Mouse (Mus musculus): ENCODE results near the gene Cplx3. TPM values are rescaled to one million over a fixed set of nuclear protein-coding genes. Genes with fewer than 3 reads are reported as not detected.
A peak's percentile ranks its signal among the peaks of the same experiment; 100 is the strongest.

Gene Cplx3
- polyA plus RNA-seq, 1 experiment from 2014 or later: not detected

DNA sequence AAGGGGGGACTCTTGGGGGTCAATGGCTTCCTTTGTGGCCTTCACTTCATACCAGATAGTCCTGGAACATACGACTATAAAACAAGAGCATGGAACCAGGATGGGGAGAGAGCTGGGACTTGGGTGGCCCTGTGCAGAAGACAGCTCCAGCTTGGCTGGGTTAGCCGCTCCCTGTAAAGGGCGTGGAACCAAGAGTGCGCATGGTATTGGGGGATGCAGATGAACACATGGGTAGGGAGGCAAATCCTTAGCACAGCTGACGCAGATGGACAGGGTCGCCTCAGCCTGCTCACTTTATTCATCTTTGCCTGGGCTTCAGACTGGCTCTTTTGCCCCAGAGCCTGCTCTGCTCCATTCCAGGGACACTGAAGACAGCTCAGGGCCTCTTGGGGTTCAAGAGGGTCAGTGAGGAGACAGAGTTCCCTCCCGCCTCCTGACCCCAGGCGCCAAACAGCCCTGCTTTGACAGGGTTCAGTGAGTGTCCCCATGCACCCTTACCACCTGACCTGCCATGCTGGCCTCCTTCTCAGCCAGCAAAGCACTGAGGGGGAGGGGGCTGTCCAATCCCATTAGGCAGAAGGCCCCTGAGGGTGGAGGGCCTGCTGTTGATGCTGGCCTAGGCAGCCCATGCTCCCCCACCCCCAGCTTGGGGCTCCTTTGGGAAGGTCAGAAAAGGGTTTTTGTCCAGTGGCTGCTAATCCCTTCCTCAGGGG, 7.1 kb downstream of the Cplx3 start:
- H3K9ac ChIP-seq: no peak overlapping the region
- peaks cover 54% of the 10 kb centered on the region for H3K4me1 ChIP-seq
- 63% methylated on average over 8 of the region's 8 CpGs for WGBS
- no peak for ATAC-seq (ENCODE audit: extremely low read depth, insufficient number of reproducible peaks, low FRiP score, low TSS enrichment)
- H3K36me3 ChIP-seq: peaks cover 24% of the 10 kb centered on the region
- peaks cover 5% of the 10 kb centered on the region; the same call in 1 of the 2 replicates for H3K27me3 ChIP-seq (replicated peaks)
- no peaks in the 10 kb centered on the region for H3K9me3 ChIP-seq
- H3K4me2 ChIP-seq: no peak overlapping the region
- H3K4me3 ChIP-seq: no peak overlapping the region
- H3K27ac ChIP-seq (replicated peaks): no peak overlapping the region

DNA sequence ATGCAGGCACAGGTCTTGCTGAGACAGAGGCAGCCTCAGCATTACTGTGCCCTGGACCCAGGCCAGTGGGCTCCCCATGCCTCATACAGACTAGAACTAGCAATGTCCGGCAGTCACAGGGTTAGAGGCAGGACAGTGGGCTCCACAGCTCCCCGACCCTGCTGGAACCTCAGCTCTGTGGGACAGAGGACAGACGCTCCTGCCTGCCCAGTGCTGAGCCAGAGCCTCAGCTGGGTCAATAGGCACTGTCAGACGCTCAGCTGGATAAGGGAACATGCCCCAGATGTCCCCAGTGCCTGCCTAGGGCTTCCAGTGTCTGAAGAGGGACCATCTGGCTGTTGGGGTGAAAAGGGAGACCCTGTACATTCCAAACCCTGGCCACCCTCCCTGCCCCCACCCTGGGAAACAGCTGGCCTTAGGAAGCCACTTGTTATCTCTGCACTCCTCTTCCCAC, 8.1 kb downstream of the Cplx3 start:
- H3K4me3 ChIP-seq: no peak overlapping the region
- H3K27ac ChIP-seq (replicated peaks): peak overlapping the region; percentile 21; the same call in 1 of the 2 replicates
- peaks cover 34% of the 10 kb centered on the region for H3K36me3 ChIP-seq
- no peak for ATAC-seq (ENCODE audit: extremely low read depth, insufficient number of reproducible peaks, low FRiP score, low TSS enrichment)
- H3K9me3 ChIP-seq: no peaks in the 10 kb centered on the region
- H3K4me2 ChIP-seq: no peak overlapping the region
- WGBS: 9% methylated on average over 4 of the region's 4 CpGs
- peaks cover 60% of the 10 kb centered on the region for H3K4me1 ChIP-seq
- H3K9ac ChIP-seq: peak overlapping the region; percentile 42; the same call in 1 of the 2 replicates
- no peaks in the 10 kb centered on the region; the same call in 1 of the 2 replicates for H3K27me3 ChIP-seq (replicated peaks)

DNA sequence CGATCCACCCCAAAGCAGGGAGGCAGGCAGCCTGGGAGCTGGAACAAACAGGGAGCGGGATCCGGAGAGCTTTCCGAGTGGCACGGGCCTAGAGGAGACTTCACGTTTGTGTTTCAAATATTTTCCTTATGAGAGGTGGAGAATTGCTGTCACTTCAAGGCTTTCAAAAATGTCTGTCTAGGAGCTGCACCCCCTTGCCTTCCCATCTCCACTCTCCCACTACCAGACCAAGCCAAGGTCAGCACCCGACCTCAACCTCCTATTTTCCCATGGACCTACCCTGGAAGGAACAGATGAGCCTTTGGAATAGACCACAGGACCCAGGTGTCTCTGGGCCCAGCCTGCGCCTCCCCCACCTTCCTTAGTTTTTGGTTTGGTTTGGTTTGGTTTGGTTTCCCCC, 8.8 kb downstream of the Cplx3 start:
- Histone ChIP-seq H3K4me2 (no peak overlapping the region), H3K4me1 (peaks cover 58% of the 10 kb centered on the region), H3K4me3 (no peak overlapping the region), H3K36me3 (peaks cover 41% of the 10 kb centered on the region), H3K9ac (no peak overlapping the region), H3K27ac (replicated peaks) (no peak overlapping the region), H3K9me3 (no peaks in the 10 kb centered on the region), H3K27me3 (replicated peaks) (no peaks in the 10 kb centered on the region; the same call in 1 of the 2 replicates)
- 75% methylated on average over 8 of the region's 8 CpGs for WGBS
- no peak for ATAC-seq (ENCODE audit: extremely low read depth, insufficient number of reproducible peaks, low FRiP score, low TSS enrichment)

DNA sequence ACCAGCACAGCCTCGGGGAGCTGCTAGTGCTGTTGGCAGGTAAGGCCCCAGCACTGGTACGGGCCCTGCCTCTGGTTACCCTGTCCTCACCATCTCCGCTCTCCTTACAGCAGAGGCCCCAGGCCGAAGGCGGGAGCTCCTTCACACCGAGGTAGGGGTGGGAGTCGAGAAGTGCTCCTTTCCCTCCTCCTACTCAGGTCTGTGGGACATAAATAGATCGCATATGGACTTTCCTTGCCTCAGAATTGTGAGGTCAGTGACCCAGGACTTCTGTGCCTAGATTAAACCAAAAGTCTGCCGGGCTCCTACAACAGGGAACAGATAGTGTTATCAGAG, 11.9 kb downstream of the Cplx3 start:
- H3K4me2 ChIP-seq: no peak overlapping the region
- peaks cover 49% of the 10 kb centered on the region for H3K36me3 ChIP-seq
- H3K9me3 ChIP-seq: no peaks in the 10 kb centered on the region
- 40% methylated on average over 9 of the region's 9 CpGs for WGBS
- ATAC-seq (ENCODE audit: extremely low read depth, insufficient number of reproducible peaks, low FRiP score, low TSS enrichment): no peak
- no peak overlapping the region for H3K27ac ChIP-seq (replicated peaks)
- H3K4me3 ChIP-seq: no peak overlapping the region
- peaks cover 38% of the 10 kb centered on the region for H3K4me1 ChIP-seq
- 0 out of 2 replicates have a peak overlapping the region, but pooled peaks have one; percentile 17 for H3K9ac ChIP-seq
- H3K27me3 ChIP-seq (replicated peaks): no peaks in the 10 kb centered on the region; the same call in 1 of the 2 replicates

DNA sequence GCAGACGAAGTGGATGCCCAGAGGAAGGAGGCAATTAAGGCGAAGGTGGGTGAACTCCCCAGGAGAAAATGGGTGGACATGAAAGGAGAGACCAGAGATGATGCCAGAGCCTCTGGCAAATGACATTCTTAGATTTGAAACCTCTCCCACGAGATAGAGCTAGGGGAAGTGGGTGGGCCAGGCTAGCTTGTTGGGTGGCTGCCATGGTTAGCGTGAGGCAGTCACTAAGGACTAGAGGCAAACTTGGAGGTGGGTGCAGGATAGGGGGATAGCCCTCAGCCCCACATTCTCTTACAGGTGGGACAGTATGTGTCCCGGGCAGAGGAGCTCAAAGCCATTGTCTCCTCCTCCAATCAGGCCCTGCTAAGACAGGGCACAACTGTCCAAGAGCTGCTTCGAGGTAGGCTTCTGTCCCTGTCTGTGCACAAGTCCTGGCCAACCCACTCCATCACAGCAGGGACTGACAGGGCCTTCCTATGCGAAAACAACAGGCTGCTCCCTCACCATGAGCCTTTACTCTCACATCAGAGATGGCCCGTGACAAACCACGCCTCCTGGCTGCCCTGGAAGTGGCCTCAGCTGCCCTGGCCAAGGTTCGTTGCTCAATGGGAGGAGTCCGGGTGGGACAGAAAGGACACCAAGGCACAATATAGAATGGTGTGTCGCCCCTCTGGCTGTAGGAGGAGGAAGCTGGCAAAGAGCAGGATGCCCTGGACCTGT, 12.5 kb downstream of the Cplx3 start:
- H3K4me1 ChIP-seq: peaks cover 38% of the 10 kb centered on the region
- H3K9ac ChIP-seq: 0 out of 2 replicates have a peak overlapping the region, but pooled peaks have one; percentile 17
- ATAC-seq (ENCODE audit: extremely low read depth, insufficient number of reproducible peaks, low FRiP score, low TSS enrichment): no peak
- no peak overlapping the region for H3K27ac ChIP-seq (replicated peaks)
- H3K27me3 ChIP-seq (replicated peaks): no peaks in the 10 kb centered on the region; the same call in 1 of the 2 replicates
- no peaks in the 10 kb centered on the region for H3K9me3 ChIP-seq
- H3K36me3 ChIP-seq: peaks cover 49% of the 10 kb centered on the region
- WGBS: 60% methylated on average over 12 of the region's 12 CpGs
- no peak overlapping the region for H3K4me3 ChIP-seq
- no peak overlapping the region for H3K4me2 ChIP-seq

GRCm38 (mm10) chr9:57590726-57591125, 15.4 kb downstream of the Cplx3 start:
- no peak for ATAC-seq (ENCODE audit: extremely low read depth, insufficient number of reproducible peaks, low FRiP score, low TSS enrichment)
- Histone ChIP-seq H3K27ac (replicated peaks) (no peak overlapping the region), H3K4me2 (peak overlapping the region; percentile 94; the same call in 1 of the 2 replicates), H3K36me3 (peaks cover 65% of the 10 kb centered on the region), H3K4me3 (no peak overlapping the region), H3K9me3 (no peaks in the 10 kb centered on the region), H3K4me1 (peaks cover 28% of the 10 kb centered on the region), H3K27me3 (replicated peaks) (no peaks in the 10 kb centered on the region; the same call in 1 of the 2 replicates), H3K9ac (no peak overlapping the region; the same call in 1 of the 2 replicates)
- 40% methylated on average over 5 of the region's 5 CpGs for WGBS

DNA sequence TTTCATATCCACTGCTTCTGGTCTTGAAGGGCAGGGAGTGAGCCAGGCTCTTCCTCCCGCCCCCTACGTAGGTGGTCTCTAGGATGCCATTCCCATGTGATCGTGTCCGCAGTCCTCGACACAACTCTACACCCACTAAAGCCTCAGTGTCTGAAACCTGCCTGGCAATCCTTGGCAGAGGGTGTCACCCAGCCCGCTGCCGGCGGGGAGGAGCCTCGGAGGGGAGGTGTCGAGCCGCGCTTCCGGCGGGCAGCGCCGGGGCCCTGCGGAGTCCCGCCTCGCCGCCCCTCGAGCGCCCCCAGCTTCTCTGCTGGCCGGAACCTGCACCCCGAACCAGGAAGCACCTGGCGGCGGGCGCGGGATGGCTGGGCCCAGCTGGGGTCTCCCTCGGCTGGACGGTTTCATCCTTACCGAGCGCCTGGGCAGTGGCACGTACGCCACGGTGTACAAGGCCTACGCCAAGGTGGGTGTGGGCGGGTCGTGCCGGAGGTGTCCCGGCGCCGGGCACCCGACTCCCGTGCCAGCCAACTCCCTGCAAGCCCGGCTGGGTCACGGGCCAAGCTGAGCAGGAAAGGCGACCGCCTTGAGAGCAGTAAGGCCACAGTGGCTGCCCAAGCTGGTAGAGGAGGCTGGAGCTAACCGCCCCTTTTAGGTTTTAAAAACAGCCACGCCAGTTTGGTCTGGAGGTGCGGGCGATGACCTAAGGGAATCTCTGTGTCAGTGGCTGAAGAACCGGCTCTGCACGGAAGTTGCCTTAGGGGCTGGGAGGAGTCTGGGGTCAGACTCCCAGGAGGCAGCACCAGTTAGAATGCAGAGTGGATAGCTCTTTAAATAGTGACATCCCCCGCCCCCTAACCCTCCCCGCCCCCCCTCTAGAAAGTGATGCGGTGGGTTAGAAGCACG, 16.6 kb downstream of the Cplx3 start, which contains the start of gene Ulk3:
Ulk3 (plus strand) TSS at position 229 of the 903 bp plus-strand sequence.
- under 1% methylated on average over 58 of the region's 58 CpGs for WGBS
- peak within 1 kb of the TSS; percentile 94 for H3K4me2 ChIP-seq
- H3K27ac ChIP-seq (replicated peaks): peak within 1 kb of the TSS; percentile 89
- peak within 1 kb of the TSS; percentile 92 for H3K9ac ChIP-seq
- H3K27me3 ChIP-seq (replicated peaks): no peaks in the 10 kb centered on the region; the same call in 1 of the 2 replicates
- ATAC-seq (ENCODE audit: extremely low read depth, insufficient number of reproducible peaks, low FRiP score, low TSS enrichment): peak; percentile 70
- H3K4me1 ChIP-seq: peaks cover 28% of the 10 kb centered on the region
- peak within 1 kb of the TSS; percentile 80 for H3K4me3 ChIP-seq
- H3K9me3 ChIP-seq: no peaks in the 10 kb centered on the region
- H3K36me3 ChIP-seq: peaks cover 66% of the 10 kb centered on the region

- no peak for ATAC-seq (ENCODE audit: extremely low read depth, insufficient number of reproducible peaks, low FRiP score, low TSS enrichment)
- Histone ChIP-seq H3K4me3 (no peak overlapping the region), H3K36me3 (peaks cover 80% of the 10 kb centered on the region), H3K4me1 (peaks cover 13% of the 10 kb centered on the region), H3K27ac (replicated peaks) (no peak overlapping the region), H3K4me2 (no peak overlapping the region), H3K27me3 (replicated peaks) (no peaks in the 10 kb centered on the region), H3K9me3 (no peaks in the 10 kb centered on the region), H3K9ac (no peak overlapping the region)
- 74% methylated on average over 3 of the region's 3 CpGs for WGBS
Observed at GRCm38 (mm10) chr9:57584991-57585390, 21.1 kb downstream of the Cplx3 start.

- no peak overlapping the region for H3K4me2 ChIP-seq
- no peaks in the 10 kb centered on the region for H3K27me3 ChIP-seq (replicated peaks)
- peaks cover 2% of the 10 kb centered on the region; the same call in 1 of the 2 replicates for H3K4me1 ChIP-seq
- H3K4me3 ChIP-seq: no peak overlapping the region
- H3K27ac ChIP-seq (replicated peaks): no peak overlapping the region
- no peak for ATAC-seq (ENCODE audit: extremely low read depth, insufficient number of reproducible peaks, low FRiP score, low TSS enrichment)
- H3K9ac ChIP-seq: no peak overlapping the region
- 65% methylated on average over 6 of the region's 6 CpGs for WGBS
- H3K36me3 ChIP-seq: peaks cover 55% of the 10 kb centered on the region
- no peaks in the 10 kb centered on the region for H3K9me3 ChIP-seq
Observed at GRCm38 (mm10) chr9:57577144-57577849, 28.8 kb downstream of the Cplx3 start.

GRCm38 (mm10) chr9:57575577-57575976, 30.5 kb downstream of the Cplx3 start:
- Histone ChIP-seq H3K27ac (replicated peaks) (no peak overlapping the region), H3K4me3 (no peak overlapping the region), H3K36me3 (peaks cover 52% of the 10 kb centered on the region), H3K9me3 (no peaks in the 10 kb centered on the region), H3K4me2 (no peak overlapping the region), H3K4me1 (peaks cover 2% of the 10 kb centered on the region; the same call in 1 of the 2 replicates), H3K9ac (no peak overlapping the region), H3K27me3 (replicated peaks) (no peaks in the 10 kb centered on the region)
- WGBS: 50% methylated on average over 3 of the region's 3 CpGs
- ATAC-seq (ENCODE audit: extremely low read depth, insufficient number of reproducible peaks, low FRiP score, low TSS enrichment): no peak
